12 mouse cellular contexts compared by ENCODE assay signal in the genomic region with DNA sequence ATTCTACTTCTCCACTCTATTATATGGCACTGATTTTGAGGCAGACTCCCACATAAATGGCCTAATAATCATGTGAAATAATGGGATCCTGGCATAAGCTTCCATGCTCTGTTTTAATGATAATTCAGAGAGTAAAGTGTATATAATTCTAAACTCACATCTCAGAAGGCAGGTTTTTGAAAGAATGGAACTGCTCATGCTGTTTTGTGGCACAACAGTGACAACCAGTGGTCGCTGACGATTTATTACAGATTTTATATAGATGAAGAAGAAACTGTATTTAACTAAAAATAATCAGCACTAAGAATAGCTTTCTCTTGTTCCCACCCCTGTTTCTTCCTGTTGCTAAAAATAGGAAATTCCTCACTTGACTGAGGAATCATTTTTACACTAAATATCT.
DNase-seq lines count a peak whose midpoint lies in the region; ATAC-seq and TF ChIP-seq lines count a peak whose summit lies in the region.
"Had no signal": no experiment of that assay in that cellular context is flagged by ENCODE, and none has a peak within 500 bp of the region (broad histone marks: within the 10 kb centered on the region; RNA-seq: fewer than 3 reads in every experiment).

No protein-coding gene starts in this region.

- peak; percentile 72 for DNase-seq in forebrain, embryonic 14.5 days (ENCODE audit: low spot score)
- no peak for DNase-seq in forebrain, embryonic 10.5 days (ENCODE audit: extremely low spot score, low spot score)
- DNase-seq in kidney, postnatal 0 days (ENCODE audit: low spot score): peak; percentile 22
- no peak for DNase-seq in kidney, postnatal 14 days
- peak; percentile 38 to 55 for DNase-seq in right cerebral cortex, adult 2 months (ENCODE audit: low spot score in 2 of 2)
- no peak for DNase-seq in right cerebral cortex, postnatal 25 days
- no peak for DNase-seq in urinary bladder, postnatal 36 days (ENCODE audit: low spot score in 2 of 2)
- DNase-seq in adrenal gland, adult (ENCODE audit: inconsistent age in 2 of 2, low spot score in 1 of 2): no peak
- DNase-seq: adrenal gland, adult 2 months had no signal

- H3K4me3 ChIP-seq in forebrain, embryonic 14.5 days (ENCODE audit: low read depth, low read length): no peak overlapping the region
- H3K4me3 ChIP-seq in forebrain, embryonic 10.5 days: no peak overlapping the region
- H3K4me3 ChIP-seq in kidney, postnatal 0 days (replicated peaks; ENCODE audit: low read depth, low read length): no peak overlapping the region
- H3K4me3 ChIP-seq: hindbrain, embryonic 15.5 days; liver, embryonic 15.5 days; myocyte had no signal

- peak; percentile 49 for TF ChIP-seq CTCF in kidney, postnatal 0 days (IDR thresholded peaks at IDR 0.05; ENCODE audit: low read depth)

- no peaks in the 10 kb centered on the region for H3K36me3 ChIP-seq in forebrain, embryonic 14.5 days (ENCODE audit: control insufficient read depth, insufficient read depth, low read length)
- H3K36me3 ChIP-seq in forebrain, embryonic 10.5 days (replicated peaks): no peaks in the 10 kb centered on the region
- H3K36me3 ChIP-seq in kidney, postnatal 0 days (ENCODE audit: insufficient read depth, low read length): no peaks in the 10 kb centered on the region
- H3K36me3 ChIP-seq: hindbrain, embryonic 15.5 days; liver, embryonic 15.5 days had no signal

- 56% methylated on average over 2 of the region's 2 CpGs for WGBS in forebrain, embryonic 14.5 days
- 75% methylated on average over 2 of the region's 2 CpGs for WGBS in forebrain, embryonic 10.5 days
- WGBS in kidney, postnatal 0 days: 58% methylated on average over 2 of the region's 2 CpGs

- H3K9me3 ChIP-seq in forebrain, embryonic 14.5 days (replicated peaks; ENCODE audit: control insufficient read depth, low read length): no peaks in the 10 kb centered on the region
- no peaks in the 10 kb centered on the region for H3K9me3 ChIP-seq in forebrain, embryonic 10.5 days
- no peaks in the 10 kb centered on the region for H3K9me3 ChIP-seq in kidney, postnatal 0 days (replicated peaks; ENCODE audit: low read length)
- H3K9me3 ChIP-seq: hindbrain, embryonic 15.5 days; liver, embryonic 15.5 days had no signal

- H3K9ac ChIP-seq in forebrain, embryonic 14.5 days (ENCODE audit: low read length): no peak overlapping the region
- H3K9ac ChIP-seq in kidney, postnatal 0 days (ENCODE audit: low read depth, low read length): no peak overlapping the region
- H3K9ac ChIP-seq: hindbrain, embryonic 15.5 days; liver, embryonic 15.5 days had no signal

- peak; percentile 50; the same call in 1 of the 2 replicates for ATAC-seq in forebrain, embryonic 14.5 days
- ATAC-seq in kidney, postnatal 0 days (replicated peaks; ENCODE audit: low FRiP score, low read depth): no peak

- H3K4me1 ChIP-seq in forebrain, embryonic 14.5 days (ENCODE audit: control insufficient read depth, insufficient read depth, low read length): no peaks in the 10 kb centered on the region
- H3K4me1 ChIP-seq in forebrain, embryonic 10.5 days: no peaks in the 10 kb centered on the region
- no peaks in the 10 kb centered on the region for H3K4me1 ChIP-seq in kidney, postnatal 0 days (replicated peaks; ENCODE audit: insufficient read depth, low read length)
- H3K4me1 ChIP-seq: hindbrain, embryonic 15.5 days; liver, embryonic 15.5 days had no signal

- H3K4me2 ChIP-seq in forebrain, embryonic 14.5 days (ENCODE audit: low read length): no peak overlapping the region
- H3K4me2 ChIP-seq in kidney, postnatal 0 days (ENCODE audit: low read length): no peak overlapping the region
- H3K4me2 ChIP-seq: hindbrain, embryonic 15.5 days; liver, embryonic 15.5 days had no signal

- no peak overlapping the region for H3K27ac ChIP-seq in forebrain, embryonic 14.5 days (ENCODE audit: low read depth, low read length)
- no peak overlapping the region for H3K27ac ChIP-seq in forebrain, embryonic 10.5 days
- no peak overlapping the region for H3K27ac ChIP-seq in kidney, postnatal 0 days
- H3K27ac ChIP-seq: hindbrain, embryonic 15.5 days; liver, embryonic 15.5 days had no signal

- H3K27me3 ChIP-seq in forebrain, embryonic 14.5 days (replicated peaks; ENCODE audit: control insufficient read depth, insufficient read depth, low read length): no peaks in the 10 kb centered on the region
- H3K27me3 ChIP-seq in forebrain, embryonic 10.5 days (ENCODE audit: poor library complexity, severe bottlenecking): no peaks in the 10 kb centered on the region
- no peaks in the 10 kb centered on the region for H3K27me3 ChIP-seq in kidney, postnatal 0 days (ENCODE audit: insufficient read depth, low read length)
- H3K27me3 ChIP-seq: hindbrain, embryonic 15.5 days; liver, embryonic 15.5 days had no signal

Comparison
In these comparisons a context has a peak if more than half of its experiments do, and no peak if none do; other contexts are left out.
1. DNase-seq: peak in forebrain, embryonic 14.5 days (single experiment), kidney, postnatal 0 days (single experiment) and right cerebral cortex, adult 2 months (2 of 2); none in forebrain, embryonic 10.5 days (single experiment), kidney, postnatal 14 days (single experiment), right cerebral cortex, postnatal 25 days (single experiment), urinary bladder, postnatal 36 days (0 of 2) and adrenal gland, adult (0 of 2).